Mouse (Mus musculus) brain, embryonic 14.5 days (tissue): Measurements from ENCODE around the gene Tapbpl.
A peak's percentile ranks its signal among the peaks of the same experiment; 100 is the strongest.

Experiments
- CTCF ChIP-seq: fragments of 200-500 bp; IDR thresholded peaks from 2 replicates; pipeline ENCODE4 v1.5.1; 2012; ENCODE audit warnings: inconsistent platforms, mild to moderate bottlenecking, moderate library complexity, borderline replicate concordance; ENCODE audit not compliant: insufficient read depth, insufficient read length; ENCODE audit errors: extremely low read depth
- POLR2A ChIP-seq: fragments of 200-500 bp; IDR thresholded peaks from 2 replicates; pipeline ENCODE4 v1.6.1; 2012; ENCODE audit warnings: mild to moderate bottlenecking, inconsistent platforms, borderline replicate concordance; ENCODE audit not compliant: poor library complexity, insufficient read depth, insufficient read length, severe bottlenecking; ENCODE audit errors: extremely low read depth

DNA sequence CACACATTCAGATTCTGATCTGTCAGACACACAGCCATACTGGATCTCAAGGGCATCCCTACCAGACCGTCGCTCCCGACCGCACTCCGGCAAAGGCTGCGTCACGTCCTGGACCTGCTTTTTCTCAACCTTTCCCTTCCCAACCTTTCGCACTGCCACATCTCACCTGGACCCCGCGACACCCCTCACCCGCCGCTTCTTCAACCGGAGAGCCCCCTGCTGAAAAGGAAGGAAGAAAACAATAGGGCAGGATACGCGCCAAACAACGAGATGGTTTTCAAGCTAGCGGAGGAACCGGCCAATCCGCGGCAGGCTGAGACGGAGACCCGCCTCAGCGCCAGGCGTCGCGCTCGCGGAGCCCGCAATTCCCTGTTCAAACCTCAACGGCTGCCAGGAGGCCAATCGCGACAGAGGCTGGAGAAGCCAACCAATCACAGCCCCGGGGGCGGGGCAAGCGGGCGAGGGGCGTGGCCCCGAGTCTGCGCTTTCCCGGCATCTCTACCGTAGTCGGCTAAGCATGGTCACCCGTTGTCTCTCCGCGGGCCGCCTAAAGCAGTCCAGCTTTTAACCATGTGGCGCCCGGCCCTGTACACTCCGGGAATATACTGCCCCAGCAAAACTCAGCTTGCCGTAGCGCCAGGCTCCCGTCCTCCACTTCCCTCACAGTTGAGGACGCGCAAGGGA lies 40.2 kb downstream of the Tapbpl start, which contains the start of the genes Ncapd2 and Mrpl51:
- peak; percentile 51; the same call in 1 of the 2 replicates for TF ChIP-seq POLR2A
- no peak for TF ChIP-seq CTCF
